Mouse (Mus musculus) large intestine, adult 2 months (tissue): ENCODE results near the gene Cep70. TPM values are rescaled to one million over a fixed set of nuclear protein-coding genes. Genes with fewer than 3 reads are reported as not detected.

Source experiments
- DNase-seq: peaks from one replicate; pipeline ENCODE4 v3.0.0-alpha.2; 2012; ENCODE audit warnings: low read depth, low spot score
- WGBS: fragments of 180-500 bp; shearing (Covaris S2); methylation state at CpG from one replicate; pipeline ENCODE4 v1.1.7; 2018; 5-methylcytosine and 5-hydroxymethylcytosine counted together
- polyA plus RNA-seq: library from polyadenylated mRNA; depleted of rRNA; stranded (reverse); fragments of >200 nt; gene quantifications from 2 replicates; pipeline ENCODE4 v1.2.3, GENCODE M21; 2012; rRNA removed

Gene Cep70
- polyA plus RNA-seq, 1 experiment, result 2.0 TPM

GRCm38 (mm10) chr9:99306226-99306625 lies 63.1 kb downstream of the Cep70 start:
- DNase-seq, result no peak
- 76% methylated on average over 6 of the region's 6 CpGs for WGBS

- no peak for DNase-seq
- WGBS, result 44% methylated on average over 8 of the region's 8 CpGs
These were observed 76.3 kb downstream of the Cep70 start for GRCm38 (mm10) chr9:99319343-99319951.

GRCm38 (mm10) chr9:99320006-99320405 lies 76.8 kb downstream of the Cep70 start:
- WGBS, result 70% methylated on average over 8 of the region's 8 CpGs
- no peak for DNase-seq

- 90% methylated on average over 7 of the region's 7 CpGs for WGBS
- DNase-seq, result no peak
These were observed 82.2 kb downstream of the Cep70 start for GRCm38 (mm10) chr9:99325208-99325929.

GRCm38 (mm10) chr9:99325961-99326360 lies 82.8 kb downstream of the Cep70 start:
- no peak for DNase-seq
- 75% methylated on average over 4 of the region's 4 CpGs for WGBS

- WGBS, result 18% methylated on average over 4 of the region's 4 CpGs
- no peak for DNase-seq
These were observed 83.7 kb downstream of the Cep70 start for GRCm38 (mm10) chr9:99326881-99327280.

- WGBS, result 57% methylated on average over 4 of the region's 4 CpGs
- no peak for DNase-seq
These were observed 93.4 kb downstream of the Cep70 start for GRCm38 (mm10) chr9:99336538-99336937.

- DNase-seq, result no peak
- WGBS, result 96% methylated on average over 1 of the region's 1 CpGs
These were observed 95.1 kb downstream of the Cep70 start for GRCm38 (mm10) chr9:99338293-99338692.

- DNase-seq, result no peak
- 85% methylated on average over 1 of the region's 1 CpGs for WGBS
These were observed 96.0 kb downstream of the Cep70 start for GRCm38 (mm10) chr9:99339182-99339581.

GRCm38 (mm10) chr9:99340126-99340525 lies 97.0 kb downstream of the Cep70 start:
- 39% methylated on average over 12 of the region's 12 CpGs for whole genome bisulfite sequencing
- no peak for DNase-seq

- 53% methylated on average over 3 of the region's 3 CpGs for WGBS
- no peak for DNase-seq
These were observed 98.4 kb downstream of the Cep70 start for GRCm38 (mm10) chr9:99341600-99341999.

GRCm38 (mm10) chr9:99345351-99345792 lies 102.2 kb downstream of the Cep70 start:
- WGBS, result 11% methylated on average over 4 of the region's 4 CpGs
- DNase-seq, result no peak

Other genes with a start within 250 kb of the Cep70 start
- 298 and 304 TPM in 2 replicates for gene Gm1123, start 207.7 kb upstream of the Cep70 start, polyA plus RNA-seq
- 2.5 and 3.4 TPM in 2 replicates for gene Pik3cb, start 102.7 kb upstream of the Cep70 start, polyA plus RNA-seq
- gene Faiml, start 6.1 kb upstream of the Cep70 start, polyA plus RNA-seq, result not detected in 2 replicates
- gene Esyt3, start 115.2 kb downstream of the Cep70 start, polyA plus RNA-seq, result 0.22 and 0.24 TPM in 2 replicates
- gene Mras, start 194.0 kb downstream of the Cep70 start, polyA plus RNA-seq, result 4.7 and 4.9 TPM in 2 replicates
- gene Nme9, start 208.1 kb downstream of the Cep70 start, polyA plus RNA-seq, result 0.32 and 0.37 TPM in 2 replicates